Mouse (Mus musculus) hindbrain, embryonic 11.5 days (tissue): ENCODE measurements around the gene Enpp6. TPM values are rescaled to one million over a fixed set of nuclear protein-coding genes. Genes with fewer than 3 reads are reported as not detected.

Experiments
- ATAC-seq: fragments of 200-750 bp; cut with Nextera tagmentation; 2 replicates; pipeline ENCODE4 v1.8.0; 2017; ENCODE audit warnings: mild to moderate bottlenecking, moderate TSS enrichment, moderate library complexity; ENCODE audit not compliant: low FRiP score
- DNase-seq: peaks from one replicate; pipeline ENCODE4 v3.0.0-alpha.2; 2015; ENCODE audit warnings: low spot score
- H3K27ac ChIP-seq: fragments of 300-500 bp; sonication (generic); 2 replicates; pipeline ENCODE4 v1.5.1; 2014; ENCODE audit warnings: mild to moderate bottlenecking, low read depth, low read length
- H3K27me3 ChIP-seq: fragments of 300-500 bp; sonication (generic); 2 replicates; pipeline ENCODE4 v1.6.1; 2014; ENCODE audit warnings: mild to moderate bottlenecking, low read length, moderate library complexity, mixed read lengths; ENCODE audit not compliant: control insufficient read depth, insufficient read depth
- H3K36me3 ChIP-seq: fragments of 300-500 bp; sonication (generic); 2 replicates; pipeline ENCODE4 v1.6.1; 2014; ENCODE audit warnings: mild to moderate bottlenecking, low read length, moderate library complexity, mixed read lengths; ENCODE audit not compliant: control insufficient read depth, insufficient read depth
- H3K4me1 ChIP-seq: fragments of 300-500 bp; sonication (generic); replicated peaks from 2 replicates; pipeline ENCODE4 v1.6.1; 2014; ENCODE audit warnings: low read length, mixed read lengths; ENCODE audit not compliant: control insufficient read depth, insufficient read depth
- H3K4me2 ChIP-seq: fragments of 300-500 bp; sonication (generic); replicated peaks from 2 replicates; pipeline ENCODE4 v1.6.1; 2014; ENCODE audit warnings: mild to moderate bottlenecking, low read depth, low read length
- H3K4me3 ChIP-seq: fragments of 300-500 bp; sonication (generic); 2 replicates; pipeline ENCODE4 v1.5.1; 2014; ENCODE audit warnings: low read depth, low read length
- H3K9ac ChIP-seq: fragments of 300-500 bp; sonication (generic); 2 replicates; pipeline ENCODE4 v1.6.1; 2014; ENCODE audit warnings: low read depth, low read length
- H3K9me3 ChIP-seq: fragments of 300-500 bp; sonication (generic); 2 replicates; pipeline ENCODE4 v1.6.1; 2016; ENCODE audit warnings: low read length; ENCODE audit not compliant: control insufficient read depth
- WGBS: fragments of 180-500 bp; shearing (Covaris S2); extraction: QIAGEN DNeasy Blood & Tissue Kit; methylation state at CpG from one replicate; pipeline ENCODE4 v1.1.7; 2014; 5-methylcytosine and 5-hydroxymethylcytosine counted together
- polyA plus RNA-seq: library from polyadenylated mRNA; unstranded; fragments of >200 nt; fragmentation: Nextera tagmentation; extraction: Ambion mirVana; gene quantifications from 2 replicates; pipeline ENCODE4 v1.2.1, GENCODE M21; 2014

Gene Enpp6
- polyA plus RNA-seq, 1 experiment from 2014 or later: 0.48 TPM

DNA sequence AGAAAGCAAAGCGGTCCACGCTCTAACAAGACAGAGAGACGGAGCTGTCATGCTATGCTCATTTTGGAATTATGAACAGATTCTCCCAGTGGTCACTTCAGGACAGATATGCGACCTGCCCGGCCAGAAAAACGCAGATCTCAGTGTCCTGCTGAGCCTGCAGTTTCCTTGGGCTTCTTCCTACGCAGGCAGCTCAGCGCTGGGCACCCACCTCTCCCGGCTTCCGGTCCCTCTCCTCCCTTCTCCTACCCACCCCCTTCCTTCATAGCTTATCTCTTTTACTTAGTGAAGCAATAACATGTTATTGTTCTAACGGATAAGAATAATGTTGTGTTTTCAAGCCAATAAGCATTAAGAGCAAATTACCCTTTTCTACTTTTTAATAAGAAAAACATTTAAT lies 2.0 kb upstream of the Enpp6 start:
- no peak overlapping the region for H3K27ac ChIP-seq
- no peak for DNase-seq
- no peaks in the 10 kb centered on the region for H3K27me3 ChIP-seq
- H3K9ac ChIP-seq: no peak overlapping the region
- WGBS: 81% methylated on average over 11 of the region's 11 CpGs
- H3K9me3 ChIP-seq: no peaks in the 10 kb centered on the region
- no peaks in the 10 kb centered on the region for H3K4me1 ChIP-seq
- no peak overlapping the region for H3K4me3 ChIP-seq
- no peak overlapping the region for H3K4me2 ChIP-seq
- ATAC-seq: no peak
- H3K36me3 ChIP-seq: no peaks in the 10 kb centered on the region

DNA sequence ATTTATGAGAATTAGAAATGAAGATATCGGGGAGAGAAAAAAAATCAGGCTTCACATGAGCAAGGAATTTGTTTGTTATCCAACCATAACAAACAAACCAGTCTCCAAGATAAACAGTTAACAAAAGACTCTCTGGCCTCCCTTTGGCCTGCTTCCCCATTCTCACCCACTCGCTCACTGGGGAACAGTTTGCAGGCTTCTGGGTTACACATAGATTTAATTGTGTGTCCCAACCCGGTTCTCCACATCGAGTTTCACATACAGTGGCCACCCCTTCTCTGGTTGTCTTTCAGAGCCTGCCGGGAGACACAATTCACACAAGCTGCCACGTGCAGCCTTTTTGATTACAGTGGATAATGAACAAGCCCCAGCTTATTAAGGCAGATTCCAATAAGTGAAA lies 1.7 kb downstream of the Enpp6 start:
- H3K4me3 ChIP-seq: no peak overlapping the region
- 78% methylated on average over 6 of the region's 6 CpGs for WGBS
- DNase-seq: no peak

DNA sequence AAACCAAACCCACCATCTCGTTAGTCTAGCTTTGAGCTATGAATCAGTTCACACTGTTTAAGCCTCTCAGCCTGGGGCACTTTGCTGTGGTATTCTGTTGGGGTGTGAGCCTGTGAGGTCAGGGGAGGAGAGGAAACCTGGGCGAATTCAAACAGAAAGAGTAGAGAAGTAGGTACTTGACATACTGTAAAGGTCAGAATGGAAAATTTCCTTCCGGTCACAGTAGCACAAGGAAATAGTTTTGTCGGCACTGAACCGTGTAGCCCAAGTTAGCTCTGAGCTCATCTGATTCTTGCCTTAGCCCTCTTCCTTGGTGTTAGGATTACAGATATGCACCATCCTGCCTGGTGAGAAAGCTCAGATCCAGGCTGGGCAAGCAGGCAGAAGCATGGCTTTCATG lies 4.4 kb downstream of the Enpp6 start:
- no peaks in the 10 kb centered on the region for H3K9me3 ChIP-seq
- no peak overlapping the region for H3K9ac ChIP-seq
- H3K4me1 ChIP-seq: no peaks in the 10 kb centered on the region
- H3K4me2 ChIP-seq: no peak overlapping the region
- ATAC-seq: no peak
- no peak overlapping the region for H3K4me3 ChIP-seq
- DNase-seq: no peak
- H3K36me3 ChIP-seq: no peaks in the 10 kb centered on the region
- no peak overlapping the region for H3K27ac ChIP-seq
- 84% methylated on average over 5 of the region's 5 CpGs for WGBS
- no peaks in the 10 kb centered on the region for H3K27me3 ChIP-seq

More for the DNA sequence above, 1.7 kb downstream of the Enpp6 start:
- H3K4me2 ChIP-seq: no peak overlapping the region
- no peaks in the 10 kb centered on the region for H3K36me3 ChIP-seq
- H3K27ac ChIP-seq: no peak overlapping the region
- H3K4me1 ChIP-seq: no peaks in the 10 kb centered on the region
- H3K9ac ChIP-seq: no peak overlapping the region
- H3K27me3 ChIP-seq: no peaks in the 10 kb centered on the region
- no peaks in the 10 kb centered on the region for H3K9me3 ChIP-seq
- ATAC-seq: no peak

DNA sequence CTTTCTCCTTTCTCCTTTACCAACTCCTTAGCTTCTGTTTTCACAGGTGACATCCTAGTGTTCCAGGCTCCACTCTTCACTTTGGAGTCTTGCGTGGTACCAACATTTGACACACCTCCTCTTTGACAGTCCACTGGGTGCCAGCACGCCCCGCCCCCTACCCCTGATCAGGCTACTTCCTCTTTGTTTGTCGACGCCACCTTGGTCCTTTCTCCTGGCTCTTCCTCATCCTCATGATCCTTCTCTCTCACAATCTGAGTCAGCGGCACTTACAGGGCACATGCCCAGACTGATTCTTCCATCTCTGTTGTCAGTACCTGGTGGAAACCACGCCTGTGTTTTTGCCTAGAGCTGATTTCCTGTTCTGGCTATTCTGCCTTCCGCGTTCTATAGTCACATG lies 5.9 kb downstream of the Enpp6 start:
- H3K9ac ChIP-seq: no peak overlapping the region
- H3K9me3 ChIP-seq: no peaks in the 10 kb centered on the region
- no peak overlapping the region for H3K4me3 ChIP-seq
- ATAC-seq (no peak), DNase-seq (no peak)
- WGBS: 92% methylated on average over 9 of the region's 9 CpGs
- H3K36me3 ChIP-seq: no peaks in the 10 kb centered on the region
- no peaks in the 10 kb centered on the region for H3K27me3 ChIP-seq
- H3K4me2 ChIP-seq: no peak overlapping the region
- H3K27ac ChIP-seq: no peak overlapping the region
- H3K4me1 ChIP-seq: no peaks in the 10 kb centered on the region

DNA sequence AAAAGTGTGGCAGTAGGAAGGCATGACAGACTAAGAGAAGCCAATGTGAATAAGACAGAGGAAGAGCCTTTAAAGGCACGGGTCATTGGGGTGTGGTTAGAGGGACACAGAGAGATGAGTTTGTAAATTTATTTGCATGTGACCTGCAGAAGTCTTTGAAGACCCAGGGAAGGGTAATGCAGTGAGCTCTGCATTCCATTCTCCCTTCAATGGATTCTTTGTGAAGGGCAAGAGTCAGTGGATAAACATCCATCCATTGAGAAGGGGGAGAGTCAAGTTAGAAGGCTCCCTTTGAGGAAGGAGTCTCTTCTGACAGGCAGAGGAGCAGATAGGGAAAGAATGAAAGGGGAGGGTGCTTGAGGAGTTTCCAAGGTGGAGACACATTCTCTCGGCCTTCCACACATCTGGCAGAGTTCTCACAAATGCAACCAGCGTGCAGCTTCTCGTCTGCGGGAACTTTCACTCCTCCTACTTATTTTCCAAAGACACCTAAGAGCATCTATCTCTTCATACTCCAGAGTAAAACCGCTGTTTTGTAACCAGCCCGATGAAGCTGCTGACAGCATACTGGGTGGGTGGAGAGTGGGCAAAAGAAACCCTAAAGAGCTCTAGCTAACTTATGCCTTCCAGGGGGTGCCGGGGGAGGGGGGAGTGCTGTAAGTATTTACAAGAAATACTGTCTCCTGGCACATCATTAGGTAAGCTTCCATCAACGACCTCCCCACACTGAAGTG lies 9.4 kb downstream of the Enpp6 start:
- Histone ChIP-seq H3K9ac (no peak overlapping the region), H3K27ac (no peak overlapping the region), H3K27me3 (no peaks in the 10 kb centered on the region), H3K36me3 (no peaks in the 10 kb centered on the region), H3K4me2 (no peak overlapping the region), H3K4me3 (no peak overlapping the region), H3K9me3 (no peaks in the 10 kb centered on the region), H3K4me1 (no peaks in the 10 kb centered on the region)
- ATAC-seq (no peak), DNase-seq (no peak)
- WGBS: 62% methylated on average over 9 of the region's 9 CpGs

DNA sequence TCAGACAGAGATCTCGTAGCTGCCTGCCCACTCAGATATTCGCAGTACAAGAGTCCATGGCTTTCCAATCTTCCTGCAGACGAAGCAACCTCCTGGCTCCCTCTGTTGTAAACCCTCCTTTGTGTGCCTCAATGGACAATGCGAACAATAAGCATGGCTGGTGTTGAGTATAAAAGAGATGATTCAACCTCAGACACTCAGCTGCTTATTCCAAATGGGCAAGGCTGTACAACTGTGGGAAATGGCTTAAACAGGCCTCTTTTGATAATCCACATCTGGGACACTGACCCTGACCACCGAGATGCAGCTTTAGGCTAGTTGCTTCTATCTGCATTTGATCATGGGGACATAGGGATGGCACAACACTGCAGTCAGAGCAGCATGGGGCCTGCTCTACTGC lies 19.0 kb downstream of the Enpp6 start:
- no peaks in the 10 kb centered on the region for H3K4me1 ChIP-seq
- ATAC-seq (no peak), DNase-seq (no peak)
- H3K4me3 ChIP-seq: no peak overlapping the region
- H3K27me3 ChIP-seq: no peaks in the 10 kb centered on the region
- no peak overlapping the region for H3K27ac ChIP-seq
- no peaks in the 10 kb centered on the region for H3K9me3 ChIP-seq
- H3K36me3 ChIP-seq: no peaks in the 10 kb centered on the region
- H3K4me2 ChIP-seq: no peak overlapping the region
- H3K9ac ChIP-seq: no peak overlapping the region
- WGBS: 48% methylated on average over 5 of the region's 5 CpGs

DNA sequence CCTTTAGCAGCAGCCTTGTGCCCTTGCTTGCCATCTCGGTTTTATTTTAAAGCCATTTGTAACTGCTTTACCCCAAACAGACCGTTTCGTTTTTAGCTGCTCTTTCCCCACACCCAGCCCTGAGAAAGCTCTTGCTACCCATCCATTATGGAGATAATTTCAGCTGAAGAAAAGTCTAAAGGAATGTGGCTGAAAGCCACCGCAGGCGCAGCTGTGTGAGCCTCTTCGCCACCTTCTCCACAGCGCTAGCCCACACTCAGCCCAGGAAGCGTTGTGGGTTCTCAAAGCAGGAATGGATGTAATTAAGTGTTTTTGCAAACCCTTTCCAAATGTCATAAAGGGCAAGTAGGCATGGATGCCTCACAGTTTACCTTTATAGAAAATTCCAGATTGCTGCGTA lies 20.1 kb downstream of the Enpp6 start:
- Histone ChIP-seq H3K4me3 (no peak overlapping the region), H3K9me3 (no peaks in the 10 kb centered on the region), H3K27me3 (no peaks in the 10 kb centered on the region), H3K4me1 (no peaks in the 10 kb centered on the region), H3K36me3 (no peaks in the 10 kb centered on the region), H3K4me2 (no peak overlapping the region), H3K9ac (no peak overlapping the region), H3K27ac (no peak overlapping the region)
- DNase-seq: no peak
- ATAC-seq: no peak
- WGBS: 74% methylated on average over 9 of the region's 9 CpGs

DNA sequence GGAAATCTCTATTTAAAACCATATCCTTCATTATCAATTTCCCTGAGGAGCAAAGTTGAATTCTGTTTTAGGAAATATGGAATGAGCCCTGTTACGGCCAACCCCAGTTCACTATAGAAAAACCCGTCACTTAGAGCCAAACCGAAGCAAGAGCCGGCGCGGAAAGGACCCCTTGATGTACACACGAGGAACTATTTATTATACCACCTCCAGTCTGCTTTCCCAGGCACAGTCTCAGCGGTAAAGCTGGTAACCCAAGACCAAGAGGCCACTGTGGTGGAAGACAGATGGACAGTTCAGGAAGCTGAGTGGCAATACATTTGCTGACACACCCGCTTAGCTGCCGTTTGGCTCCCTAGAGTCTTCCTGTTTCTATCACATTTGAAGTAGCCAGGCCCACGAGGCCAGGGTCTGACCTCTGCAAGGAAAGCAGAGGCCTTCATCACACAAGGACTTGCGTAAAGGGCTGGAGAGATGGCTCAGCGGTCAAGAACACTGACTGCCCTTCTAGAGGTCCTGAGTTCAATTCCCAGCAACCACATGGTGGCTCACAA lies 21.6 kb downstream of the Enpp6 start:
- Histone ChIP-seq H3K4me3 (no peak overlapping the region), H3K9me3 (no peaks in the 10 kb centered on the region), H3K4me2 (no peak overlapping the region), H3K4me1 (no peaks in the 10 kb centered on the region), H3K36me3 (no peaks in the 10 kb centered on the region), H3K27ac (no peak overlapping the region), H3K27me3 (no peaks in the 10 kb centered on the region), H3K9ac (no peak overlapping the region)
- ATAC-seq (no peak), DNase-seq (no peak)
- 74% methylated on average over 13 of the region's 13 CpGs for WGBS

DNA sequence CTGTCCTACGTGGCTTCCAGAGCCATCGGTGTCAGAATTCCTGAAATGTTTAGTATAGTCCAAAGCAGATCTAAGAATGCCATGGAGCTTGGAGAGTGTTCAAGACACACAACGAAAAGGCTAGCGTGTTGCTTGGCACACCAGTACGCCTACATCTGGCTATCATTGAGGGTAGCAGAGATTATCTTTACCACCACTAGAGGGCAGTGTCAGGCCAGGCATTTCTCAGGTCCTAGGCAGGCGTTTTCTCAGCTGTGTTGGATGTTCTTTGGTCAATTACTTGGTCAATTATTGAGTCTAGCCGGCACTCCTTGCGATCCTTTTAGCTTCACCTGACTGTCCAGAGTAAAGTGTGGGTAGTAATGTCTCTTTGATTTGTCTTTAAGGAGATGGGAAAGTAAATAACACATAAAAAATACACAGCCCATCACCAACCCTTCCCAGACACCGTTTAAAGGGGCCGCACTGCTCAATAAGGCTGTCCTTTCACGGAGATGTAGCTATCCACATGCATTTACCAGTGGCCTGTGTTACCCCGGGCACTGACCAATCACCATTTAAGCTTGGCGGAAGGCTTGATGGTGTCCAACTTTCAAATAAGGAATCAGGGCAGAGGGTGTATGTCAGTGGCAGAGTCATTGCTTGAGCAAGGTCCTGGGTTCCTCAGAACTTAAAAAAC lies 29.7 kb downstream of the Enpp6 start:
- Histone ChIP-seq H3K9ac (no peak overlapping the region), H3K36me3 (no peaks in the 10 kb centered on the region), H3K4me2 (no peak overlapping the region), H3K9me3 (no peaks in the 10 kb centered on the region), H3K4me1 (no peaks in the 10 kb centered on the region), H3K27me3 (no peaks in the 10 kb centered on the region), H3K4me3 (no peak overlapping the region), H3K27ac (no peak overlapping the region)
- peak; percentile 86 for DNase-seq
- peak; percentile 73 for ATAC-seq
- WGBS: 45% methylated on average over 13 of the region's 13 CpGs
